Mouse (Mus musculus): Measurements from ENCODE around the gene Txnrd2.

Gene Txnrd2

GRCm38 (mm10) chr16:18451486-18452181 is 25.4 kb downstream of the Txnrd2 start:
- no peak for DNase-seq (ENCODE audit: low read depth, low spot score)

- DNase-seq (ENCODE audit: low read depth, low spot score), result no peak
Measured at GRCm38 (mm10) chr16:18452361-18452862, 26.2 kb downstream of the Txnrd2 start.

GRCm38 (mm10) chr16:18453846-18454245 is 27.7 kb downstream of the Txnrd2 start:
- no peak for DNase-seq (ENCODE audit: low read depth, low spot score)

GRCm38 (mm10) chr16:18455407-18455806 is 29.2 kb downstream of the Txnrd2 start:
- DNase-seq (ENCODE audit: low read depth, low spot score), result no peak

GRCm38 (mm10) chr16:18458661-18459060 is 32.5 kb downstream of the Txnrd2 start:
- DNase-seq (ENCODE audit: low read depth, low spot score), result no peak

GRCm38 (mm10) chr16:18459335-18459954 is 33.3 kb downstream of the Txnrd2 start:
- DNase-seq (ENCODE audit: low read depth, low spot score), result no peak

- peak; percentile 94 for DNase-seq (ENCODE audit: low read depth, low spot score)
Measured at GRCm38 (mm10) chr16:18459955-18460370, 33.8 kb downstream of the Txnrd2 start.

- DNase-seq (ENCODE audit: low read depth, low spot score), result no peak
Measured at GRCm38 (mm10) chr16:18460826-18461225, 34.6 kb downstream of the Txnrd2 start.

GRCm38 (mm10) chr16:18462031-18462430 is 35.8 kb downstream of the Txnrd2 start:
- DNase-seq (ENCODE audit: low read depth, low spot score), result peak; percentile 39

GRCm38 (mm10) chr16:18462598-18462997 is 36.4 kb downstream of the Txnrd2 start:
- DNase-seq (ENCODE audit: low read depth, low spot score), result no peak

- DNase-seq (ENCODE audit: low read depth, low spot score), result no peak
Measured at GRCm38 (mm10) chr16:18464271-18464670, 38.1 kb downstream of the Txnrd2 start.

- DNase-seq (ENCODE audit: low read depth, low spot score), result peak; percentile 51
Measured at GRCm38 (mm10) chr16:18470829-18471228, 44.6 kb downstream of the Txnrd2 start.

- peak; percentile 57 for DNase-seq (ENCODE audit: low read depth, low spot score)
Measured at GRCm38 (mm10) chr16:18471381-18471955, 45.3 kb downstream of the Txnrd2 start.

GRCm38 (mm10) chr16:18471976-18472375 is 45.8 kb downstream of the Txnrd2 start:
- DNase-seq (ENCODE audit: low read depth, low spot score), result no peak

GRCm38 (mm10) chr16:18472416-18472815 is 46.2 kb downstream of the Txnrd2 start:
- peak; percentile 35 for DNase-seq (ENCODE audit: low read depth, low spot score)

- no peak for DNase-seq (ENCODE audit: low read depth, low spot score)
Measured at GRCm38 (mm10) chr16:18472976-18473375, 46.8 kb downstream of the Txnrd2 start.

GRCm38 (mm10) chr16:18474021-18474420 is 47.8 kb downstream of the Txnrd2 start:
- DNase-seq (ENCODE audit: low read depth, low spot score), result no peak

- no peak for DNase-seq (ENCODE audit: low read depth, low spot score)
Measured at GRCm38 (mm10) chr16:18477996-18478395, 51.8 kb downstream of the Txnrd2 start.

- DNase-seq (ENCODE audit: low read depth, low spot score), result peak; percentile 85
Measured at GRCm38 (mm10) chr16:18479667-18480066, 53.5 kb downstream of the Txnrd2 start.

GRCm38 (mm10) chr16:18480933-18481485 is 54.8 kb downstream of the Txnrd2 start:
- no peak for DNase-seq (ENCODE audit: low read depth, low spot score)

GRCm38 (mm10) chr16:18482431-18482830 is 56.2 kb downstream of the Txnrd2 start:
- no peak for DNase-seq (ENCODE audit: low read depth, low spot score)

- DNase-seq (ENCODE audit: low read depth, low spot score), result no peak
Measured at GRCm38 (mm10) chr16:18483839-18484238, 57.7 kb downstream of the Txnrd2 start.

Measured in ZHBTc4 (cell line).